Mouse (Mus musculus) CH12.LX (cell line): ENCODE results near the gene Six1. TPM values are rescaled to one million over a fixed set of nuclear protein-coding genes. Genes with fewer than 3 reads are reported as not detected.
A peak's percentile ranks its signal among the peaks of the same experiment; 100 is the strongest.

Experiments used
- DNase-seq: peaks from one replicate; pipeline ENCODE4 v3.0.0-alpha.2; 2013; ENCODE audit errors: extremely low read depth
- H3K27ac ChIP-seq: 2 replicates; pipeline ENCODE4 v1.5.1; 2012; ENCODE audit warnings: low read depth, mild to moderate bottlenecking, control low read depth, moderate library complexity; ENCODE audit not compliant: insufficient read depth
- H3K27me3 ChIP-seq: replicated peaks from 2 replicates; pipeline ENCODE3; 2012; ENCODE audit warnings: inconsistent platforms
- H3K36me3 ChIP-seq, 2 experiments: replicated peaks in 1 of 2; 2 replicates each; pipeline versions ENCODE3 to v1.6.1; 2012; ENCODE audit warnings: inconsistent platforms in 1 of 2, low read length in 1 of 2, mild to moderate bottlenecking in 1 of 2, mixed read lengths in 1 of 2, moderate library complexity in 1 of 2; ENCODE audit not compliant: control insufficient read depth in 1 of 2, insufficient read depth in 1 of 2
- H3K4me1 ChIP-seq, 2 experiments: 2 replicates each; pipeline ENCODE4 v1.6.1; 2012; ENCODE audit warnings: inconsistent platforms in 1 of 2, moderate library complexity in 1 of 2; ENCODE audit not compliant: insufficient read depth in 2 of 2, control insufficient read depth in 1 of 2
- H3K4me2 ChIP-seq: 2 replicates; pipeline ENCODE4 v1.6.1; 2012; ENCODE audit warnings: low read depth, mild to moderate bottlenecking, control low read depth; ENCODE audit not compliant: poor library complexity, insufficient read depth, severe bottlenecking
- H3K4me3 ChIP-seq, 3 experiments: fragments of 150-350 bp in 1 of 3; sonication (generic) in 1 of 3; replicated peaks in 1 of 3; 2 replicates each; pipeline versions ENCODE3 to v1.5.1; 2011 to 2012; ENCODE audit warnings: low read depth in 2 of 3, low read length in 2 of 3, mild to moderate bottlenecking in 2 of 3, moderate library complexity in 2 of 3, control low read depth in 1 of 3, improper control_type of control experiment in 1 of 3, inconsistent platforms in 1 of 3, mixed read lengths in 1 of 3; ENCODE audit not compliant: poor library complexity in 1 of 3
- H3K79me2 ChIP-seq: replicated peaks from 2 replicates; pipeline ENCODE4 v1.6.1; 2012; ENCODE audit warnings: mild to moderate bottlenecking, moderate library complexity; ENCODE audit not compliant: control insufficient read depth, poor library complexity, insufficient read depth, severe bottlenecking; ENCODE audit errors: extremely low read depth
- H3K9ac ChIP-seq: 2 replicates; pipeline ENCODE4 v1.6.1; 2012; ENCODE audit warnings: low read depth, mild to moderate bottlenecking, control low read depth, moderate library complexity; ENCODE audit not compliant: insufficient read depth
- H3K9me3 ChIP-seq: replicated peaks from 2 replicates; pipeline ENCODE3; 2012; ENCODE audit warnings: low read length, inconsistent platforms, mixed read lengths
- CHD2 ChIP-seq: IDR thresholded peaks from 2 replicates; pipeline ENCODE4 v1.6.1; 2011; ENCODE audit warnings: low read length, improper control_type of control experiment
- E2F4 ChIP-seq: IDR thresholded peaks from 2 replicates; pipeline ENCODE4 v1.6.1; 2011; ENCODE audit warnings: low read depth, low read length, improper control_type of control experiment; ENCODE audit not compliant: insufficient replicate concordance
- EP300 ChIP-seq: IDR thresholded peaks from 2 replicates; pipeline ENCODE4 v1.6.1; 2011; ENCODE audit warnings: low read length, improper control_type of control experiment
- ETS1 ChIP-seq: conservative IDR thresholded peaks from 2 replicates; pipeline ENCODE4 v1.6.1; 2012; ENCODE audit warnings: low read depth, mild to moderate bottlenecking, inconsistent platforms, low read length, improper control_type of control experiment, moderate library complexity
- GABPA ChIP-seq: IDR thresholded peaks from 2 replicates; pipeline ENCODE4 v1.6.1; 2012; ENCODE audit warnings: low read depth, low read length, improper control_type of control experiment, inconsistent platforms; ENCODE audit not compliant: insufficient replicate concordance
- HCFC1 ChIP-seq: IDR thresholded peaks from 2 replicates; pipeline ENCODE4 v1.6.1; 2012; ENCODE audit warnings: low read depth, mild to moderate bottlenecking, inconsistent platforms, low read length, improper control_type of control experiment
- IRF4 ChIP-seq: IDR thresholded peaks from 2 replicates; pipeline ENCODE4 v1.6.1; 2014; ENCODE audit warnings: low read depth, mild to moderate bottlenecking, inconsistent platforms, low read length, improper control_type of control experiment
- MAFK ChIP-seq: IDR thresholded peaks from 2 replicates; pipeline ENCODE4 v1.6.1; 2011; ENCODE audit warnings: low read length, improper control_type of control experiment; ENCODE audit not compliant: insufficient replicate concordance
- MAZ ChIP-seq: IDR thresholded peaks from 2 replicates; pipeline ENCODE4 v1.6.1; 2012; ENCODE audit warnings: low read depth, mild to moderate bottlenecking, inconsistent platforms, low read length, improper control_type of control experiment, moderate library complexity
- MYC ChIP-seq: IDR thresholded peaks from 2 replicates; pipeline ENCODE4 v1.6.1; 2011; ENCODE audit warnings: low read depth, mild to moderate bottlenecking, improper control_type of control experiment, low read length
- POLR2AphosphoS2 ChIP-seq: IDR thresholded peaks from 2 replicates; pipeline ENCODE4 v1.6.1; 2011; ENCODE audit warnings: low read depth, low read length, improper control_type of control experiment
- RAD21 ChIP-seq: IDR thresholded peaks from 2 replicates; pipeline ENCODE4 v1.6.1; 2011; ENCODE audit warnings: low read depth, mild to moderate bottlenecking, low read length, improper control_type of control experiment, moderate library complexity
- RCOR1 ChIP-seq: conservative IDR thresholded peaks from 2 replicates; pipeline ENCODE4 v1.6.1; 2012; ENCODE audit warnings: low read depth, mild to moderate bottlenecking, inconsistent platforms, low read length, improper control_type of control experiment
- SIN3A ChIP-seq: IDR thresholded peaks from 2 replicates; pipeline ENCODE4 v1.6.1; 2012; ENCODE audit warnings: low read length, improper control_type of control experiment, inconsistent platforms
- TCF12 ChIP-seq: IDR thresholded peaks from 2 replicates; pipeline ENCODE4 v1.6.1; 2014; ENCODE audit warnings: low read depth, mild to moderate bottlenecking, inconsistent platforms, low read length, improper control_type of control experiment
- ZKSCAN1 ChIP-seq: IDR thresholded peaks from 2 replicates; pipeline ENCODE4 v1.6.1; 2012; ENCODE audit warnings: low read depth, inconsistent platforms, low read length, improper control_type of control experiment, borderline replicate concordance
- ZMIZ1 ChIP-seq: IDR thresholded peaks from 2 replicates; pipeline ENCODE4 v1.6.1; 2012; ENCODE audit warnings: low read depth, mild to moderate bottlenecking, inconsistent platforms, low read length, improper control_type of control experiment
- dilution Hi-C: fragments of 300-500 bp; cut with MboI; formaldehyde crosslinking; loops from 2 replicates; pipeline ENCODE4 v1.14.3; 2020; ENCODE audit warnings: low sequenced_read_pairs; ENCODE audit not compliant: extremely low pct_unique_long_range_greater_than_20kb, extremely low pct_ligation_motif_present
- in situ Hi-C: fragments of 300-500 bp; cut with MboI; formaldehyde crosslinking; loops from 3 replicates; pipeline ENCODE4 v1.14.3; 2019; ENCODE audit warnings: low sequenced_read_pairs, low pct_ligation_motif_present, low pct_unique_long_range_greater_than_20kb, mixed read lengths
- polyA plus RNA-seq: library from polyadenylated mRNA; unstranded; fragments of >175 nt; gene quantifications from 2 replicates; pipeline ENCODE4 v1.2.1, GENCODE M21; 2012; ENCODE audit warnings: low read depth; ENCODE audit not compliant: insufficient read length
- total RNA-seq, 2 experiments: library from RNA; depleted of rRNA; stranded (reverse); fragments of 300-350 nt in 1 of 2; fragments of >200 nt in 1 of 2; gene quantifications; 2 replicates each; pipeline ENCODE4 v1.2.3; 2012 to 2014

Six1 gene
- total and polyA plus RNA-seq, 3 experiments, result 7.9 to 16.5 (median 9.5) TPM

DNA sequence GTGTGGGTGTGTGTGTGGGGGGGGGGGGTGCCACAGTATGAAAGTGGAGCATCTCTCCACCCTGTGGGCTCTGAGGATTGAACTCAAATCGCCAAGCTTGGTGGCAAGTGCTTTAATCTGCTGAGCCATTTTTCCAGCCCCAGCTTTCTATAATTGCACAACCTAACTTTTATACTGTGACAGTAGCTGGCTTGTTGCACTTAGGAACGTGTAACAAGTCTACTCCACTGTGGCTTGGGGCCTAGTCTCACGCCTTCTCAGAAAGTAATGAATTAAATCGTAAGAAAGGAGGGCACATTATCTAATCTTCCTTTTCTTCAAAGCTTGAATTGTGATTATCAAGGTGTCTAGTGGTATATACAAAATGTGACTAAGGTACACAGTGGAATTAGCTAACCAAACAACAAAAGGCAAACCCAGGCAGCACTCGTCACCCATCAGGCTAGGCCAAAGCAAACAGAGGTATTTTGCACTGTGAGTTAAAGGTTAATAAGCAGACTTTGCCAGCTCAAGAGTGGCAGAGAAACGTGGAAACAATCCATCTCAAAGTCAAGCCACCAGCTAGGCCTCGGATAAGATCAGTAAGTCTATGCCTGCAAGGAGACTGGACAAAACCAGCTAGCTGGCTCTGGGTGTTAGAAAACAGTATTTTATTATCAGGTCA, 37.1 kb upstream of the Six1 start:
- H3K4me3 ChIP-seq, result no peak overlapping the region
- dilution Hi-C loops (no loop called here), in situ Hi-C loops (no loop called here)
- no peak for DNase-seq
- no peak overlapping the region for H3K9ac ChIP-seq
- H3K36me3 ChIP-seq, result no peaks in the 10 kb centered on the region
- no peak overlapping the region for H3K4me2 ChIP-seq
- H3K4me1 ChIP-seq, result peaks cover 3 to 8% of the 10 kb centered on the region in 2 experiments
- H3K27ac ChIP-seq, result no peak overlapping the region
- no peaks in the 10 kb centered on the region for H3K9me3 ChIP-seq
- TF ChIP-seq ETS1, result no peak
- TF ChIP-seq TCF12, result no peak
- no peak for TF ChIP-seq IRF4
- TF ChIP-seq MYC, result no peak
- no peak for TF ChIP-seq MAFK
- no peak for TF ChIP-seq SIN3A
- no peak for TF ChIP-seq CHD2
- no peak for TF ChIP-seq GABPA
- H3K79me2 ChIP-seq, result no peaks in the 10 kb centered on the region
- H3K27me3 ChIP-seq, result no peaks in the 10 kb centered on the region

- no peak for TF ChIP-seq RCOR1
- peak; percentile 93 for TF ChIP-seq MAFK
- TF ChIP-seq EP300, result peak; percentile 34; the same call in 1 of the 2 replicates
- Histone ChIP-seq H3K4me3 (no peak overlapping the region), H3K79me2 (no peaks in the 10 kb centered on the region), H3K36me3 (no peaks in the 10 kb centered on the region), H3K9ac (no peak overlapping the region), H3K27me3 (no peaks in the 10 kb centered on the region), H3K4me2 (no peak overlapping the region), H3K4me1 (peaks cover 3 to 8% of the 10 kb centered on the region in 2 experiments), H3K9me3 (no peaks in the 10 kb centered on the region), H3K27ac (no peak overlapping the region)
- in situ Hi-C loops, result no loop called here
- dilution Hi-C loops, result no loop called here
- DNase-seq, result peak; percentile 52
Observed at GRCm38 (mm10) chr12:73088911-73089310, 35.2 kb upstream of the Six1 start.

DNA sequence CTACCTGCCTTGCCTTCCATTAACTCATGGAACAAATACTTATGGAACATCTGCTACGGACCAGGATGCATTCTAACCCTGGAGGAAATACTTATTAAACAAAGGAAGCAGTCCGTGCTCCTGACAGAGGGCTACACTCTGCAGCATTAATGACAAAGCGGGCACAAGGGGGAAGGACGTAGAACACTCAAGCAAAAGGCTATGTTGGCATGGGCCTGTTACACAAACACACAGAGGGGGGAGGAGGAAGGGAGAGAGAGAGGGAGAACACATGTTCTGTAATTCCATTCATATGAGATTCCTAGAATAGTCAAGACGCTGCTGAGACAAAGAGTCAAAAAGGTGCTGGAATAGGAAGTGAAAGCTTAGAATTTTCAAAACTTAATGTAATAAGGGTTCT, 34.8 kb upstream of the Six1 start:
- Histone ChIP-seq H3K4me2 (no peak overlapping the region), H3K4me3 (no peak overlapping the region), H3K79me2 (no peaks in the 10 kb centered on the region), H3K27me3 (no peaks in the 10 kb centered on the region), H3K27ac (no peak overlapping the region), H3K4me1 (peaks cover 3 to 8% of the 10 kb centered on the region in 2 experiments), H3K36me3 (no peaks in the 10 kb centered on the region), H3K9me3 (no peaks in the 10 kb centered on the region), H3K9ac (no peak overlapping the region)
- TF ChIP-seq MAFK (no peak), IRF4 (no peak), MYC (no peak), ZMIZ1 (no peak), HCFC1 (no peak), ZKSCAN1 (no peak), E2F4 (no peak), POLR2AphosphoS2 (no peak), RAD21 (no peak), MAZ (no peak)
- in situ Hi-C loops (no loop called here), dilution Hi-C loops (no loop called here)
- no peak for DNase-seq
